Mouse (Mus musculus): ENCODE results near the gene Cdh23. TPM values are rescaled to one million over a fixed set of nuclear protein-coding genes. Genes with fewer than 3 reads are reported as not detected.

Gene Cdh23
- polyA plus RNA-seq, 1 experiment from 2014 or later = 0.72 TPM

DNA sequence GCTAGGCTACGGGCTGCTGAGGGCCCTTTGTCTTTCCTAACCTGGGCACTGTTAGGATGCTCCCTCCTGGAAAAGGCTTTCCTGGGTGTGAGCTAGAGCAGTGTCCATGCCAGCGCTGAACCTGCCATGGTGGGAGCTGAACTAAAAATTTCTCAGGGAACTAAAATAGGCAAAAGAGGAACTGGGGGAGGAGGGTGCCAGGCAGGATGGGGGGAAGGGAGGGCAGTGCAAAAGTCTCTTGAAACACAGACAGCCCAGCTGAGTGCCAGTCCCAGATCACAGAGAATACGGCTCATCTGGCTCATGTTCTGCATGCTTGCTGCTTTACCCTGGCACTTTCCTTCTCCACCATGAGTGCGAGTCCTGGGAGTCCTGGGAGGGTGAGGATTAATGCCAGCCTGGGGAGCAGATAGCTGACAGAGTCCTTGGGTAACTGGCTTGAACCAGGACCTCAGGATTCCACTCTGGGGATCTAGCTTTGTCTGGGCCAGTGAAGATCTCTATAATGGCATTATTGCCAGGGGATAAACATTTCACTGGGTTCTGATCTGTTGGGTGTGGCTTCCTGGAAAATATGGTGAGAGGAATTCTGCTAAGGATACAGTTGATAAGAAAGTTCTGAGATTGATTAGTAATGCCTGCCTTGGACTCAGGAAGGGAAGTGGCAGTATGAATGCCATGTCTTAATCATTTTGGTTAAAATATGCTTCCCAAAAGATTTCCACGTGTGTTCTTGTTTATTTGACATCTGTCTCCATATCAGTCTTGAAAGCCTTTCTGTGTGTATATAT is 324.5 kb downstream of the Cdh23 start:
- Histone ChIP-seq H3K27ac (no peak overlapping the region), H3K27me3 (no peaks in the 10 kb centered on the region), H3K4me3 (no peak overlapping the region), H3K36me3 (no peaks in the 10 kb centered on the region), H3K4me2 (no peak overlapping the region), H3K9ac (no peak overlapping the region), H3K9me3 (no peaks in the 10 kb centered on the region), H3K4me1 (peaks cover 20% of the 10 kb centered on the region)
- WGBS = 75% methylated on average over 5 of the region's 5 CpGs
- ATAC-seq (ENCODE audit: insufficient number of reproducible peaks, insufficient read depth, low FRiP score, low TSS enrichment, low read depth) = no peak

DNA sequence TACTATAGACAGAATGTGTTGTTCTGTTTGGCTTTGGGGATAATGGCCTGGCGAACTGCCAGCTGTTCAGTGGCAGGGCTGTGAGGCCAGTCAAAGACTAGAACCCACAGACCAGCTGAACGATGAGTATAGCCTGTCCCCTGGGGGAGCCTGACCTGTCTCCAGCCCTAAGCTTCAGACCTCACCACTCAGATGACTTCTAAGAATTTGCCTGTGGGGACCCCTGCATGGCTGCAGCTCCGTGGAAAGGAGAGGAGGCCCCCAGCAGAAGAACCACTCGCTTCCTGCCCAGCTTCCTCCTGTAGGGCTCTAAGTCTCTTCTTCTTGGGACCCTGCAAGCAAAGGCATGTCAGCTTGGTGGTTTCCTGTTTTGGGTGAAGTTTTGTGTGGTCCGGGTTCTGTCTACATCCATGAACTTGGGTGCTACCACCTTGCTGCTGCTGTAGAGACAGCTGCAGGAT is 325.7 kb downstream of the Cdh23 start:
- H3K4me3 ChIP-seq = no peak overlapping the region
- no peaks in the 10 kb centered on the region for H3K9me3 ChIP-seq
- H3K27ac ChIP-seq = no peak overlapping the region
- no peak overlapping the region for H3K4me2 ChIP-seq
- H3K27me3 ChIP-seq = no peaks in the 10 kb centered on the region
- WGBS = 70% methylated on average over 5 of the region's 5 CpGs
- no peak overlapping the region for H3K9ac ChIP-seq
- H3K4me1 ChIP-seq = peaks cover 20% of the 10 kb centered on the region
- H3K36me3 ChIP-seq = no peaks in the 10 kb centered on the region
- no peak for ATAC-seq (ENCODE audit: insufficient number of reproducible peaks, insufficient read depth, low FRiP score, low TSS enrichment, low read depth)

DNA sequence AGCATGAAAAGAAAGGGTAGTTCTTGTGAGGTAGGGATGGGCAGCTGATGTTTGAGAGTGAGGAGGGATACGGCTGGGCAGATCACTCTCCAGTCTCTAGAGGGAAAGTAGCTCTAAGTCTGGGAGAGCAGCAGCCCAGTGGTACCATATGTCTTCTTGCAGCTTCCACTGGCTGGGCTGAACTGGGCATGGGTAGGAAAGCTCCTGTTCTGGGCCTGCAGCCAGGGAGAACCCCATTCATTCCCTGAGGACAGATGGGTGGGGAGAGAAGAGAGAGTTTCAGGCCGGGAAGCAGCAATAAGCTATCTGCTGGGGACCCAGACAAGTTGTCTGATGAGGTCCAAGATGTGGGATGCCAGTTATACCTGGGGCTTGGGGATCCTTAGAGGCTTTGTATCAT is 326.2 kb downstream of the Cdh23 start:
- WGBS = 68% methylated on average over 2 of the region's 2 CpGs

DNA sequence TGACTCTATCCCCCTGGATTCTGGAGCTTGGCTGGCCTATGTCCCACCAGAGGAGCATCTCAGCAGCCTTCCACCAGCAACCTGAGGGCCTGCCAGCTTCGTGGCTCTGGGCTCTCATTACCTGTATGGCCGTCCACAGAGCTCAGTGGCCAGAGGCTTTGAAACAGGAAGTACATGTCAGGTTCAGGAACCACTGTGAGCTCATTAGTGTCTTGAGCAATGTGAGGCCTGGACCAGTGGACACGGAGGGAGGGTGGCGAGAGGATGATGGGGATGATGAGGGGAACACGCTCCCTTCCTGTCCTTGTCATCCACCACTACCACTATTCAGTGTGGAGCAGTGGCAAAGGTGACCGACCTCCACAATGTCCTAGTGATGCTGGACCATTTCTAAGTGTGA is 326.9 kb downstream of the Cdh23 start:
- Histone ChIP-seq H3K4me2 (no peak overlapping the region), H3K27me3 (no peaks in the 10 kb centered on the region), H3K36me3 (no peaks in the 10 kb centered on the region), H3K9me3 (no peaks in the 10 kb centered on the region), H3K4me1 (peaks cover 20% of the 10 kb centered on the region), H3K4me3 (no peak overlapping the region), H3K9ac (no peak overlapping the region), H3K27ac (no peak overlapping the region)
- 79% methylated on average over 6 of the region's 6 CpGs for WGBS
- ATAC-seq (ENCODE audit: insufficient number of reproducible peaks, insufficient read depth, low FRiP score, low TSS enrichment, low read depth) = no peak

More for the DNA sequence above, 326.2 kb downstream of the Cdh23 start:
- Histone ChIP-seq H3K27me3 (no peaks in the 10 kb centered on the region), H3K4me3 (no peak overlapping the region), H3K4me1 (peaks cover 20% of the 10 kb centered on the region), H3K4me2 (no peak overlapping the region), H3K9ac (no peak overlapping the region), H3K27ac (no peak overlapping the region), H3K36me3 (no peaks in the 10 kb centered on the region), H3K9me3 (no peaks in the 10 kb centered on the region)
- ATAC-seq (ENCODE audit: insufficient number of reproducible peaks, insufficient read depth, low FRiP score, low TSS enrichment, low read depth) = no peak

DNA sequence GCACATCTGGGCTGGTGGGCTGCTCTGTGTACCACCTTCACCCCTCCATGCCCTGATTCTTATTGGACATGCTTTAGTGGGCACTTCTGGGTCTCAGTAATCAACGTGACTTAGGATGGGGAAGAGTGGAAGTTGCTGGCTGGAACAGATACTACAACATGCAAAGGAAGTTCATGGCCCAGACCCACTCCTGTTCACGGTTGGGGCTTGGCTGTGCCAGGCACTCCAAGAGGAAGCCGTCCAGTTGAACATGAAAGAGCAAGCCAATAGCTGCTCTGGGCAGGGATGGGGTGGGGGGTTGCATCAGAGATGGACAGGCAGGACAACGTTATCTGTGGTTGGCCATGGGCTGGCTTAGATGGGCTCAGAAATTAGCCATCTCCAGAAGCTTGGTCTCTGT is 328.4 kb downstream of the Cdh23 start:
- H3K36me3 ChIP-seq = no peaks in the 10 kb centered on the region
- no peaks in the 10 kb centered on the region for H3K27me3 ChIP-seq
- no peak overlapping the region for H3K4me3 ChIP-seq
- no peak for ATAC-seq (ENCODE audit: insufficient number of reproducible peaks, insufficient read depth, low FRiP score, low TSS enrichment, low read depth)
- no peaks in the 10 kb centered on the region for H3K9me3 ChIP-seq
- H3K4me1 ChIP-seq = peaks cover 17% of the 10 kb centered on the region
- no peak overlapping the region for H3K27ac ChIP-seq
- no peak overlapping the region for H3K4me2 ChIP-seq
- 74% methylated on average over 4 of the region's 4 CpGs for WGBS
- no peak overlapping the region for H3K9ac ChIP-seq

DNA sequence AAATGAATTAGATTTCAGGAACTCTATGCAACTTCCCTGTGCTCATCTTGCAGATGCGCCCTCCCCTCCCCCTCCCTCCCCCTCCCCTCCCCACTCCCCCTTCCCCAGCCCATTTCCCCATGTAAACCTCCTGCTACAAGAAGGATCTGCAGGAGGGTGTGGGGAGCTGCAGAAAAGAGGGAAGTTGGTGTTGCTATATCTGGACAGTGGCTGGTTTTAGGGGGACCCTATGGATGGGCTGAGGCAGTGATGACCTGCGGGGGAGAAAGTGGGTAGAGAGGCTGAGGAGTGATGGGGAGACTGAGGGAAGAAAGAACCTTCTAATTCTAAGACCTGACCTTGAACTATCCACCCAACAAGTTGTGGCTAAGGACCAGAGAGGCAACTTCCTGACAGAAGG is 329.1 kb downstream of the Cdh23 start:
- Histone ChIP-seq H3K9me3 (no peaks in the 10 kb centered on the region), H3K4me1 (peaks cover 20% of the 10 kb centered on the region), H3K27me3 (no peaks in the 10 kb centered on the region), H3K4me2 (no peak overlapping the region), H3K9ac (no peak overlapping the region), H3K36me3 (no peaks in the 10 kb centered on the region), H3K27ac (no peak overlapping the region), H3K4me3 (no peak overlapping the region)
- 69% methylated on average over 2 of the region's 2 CpGs for WGBS
- ATAC-seq (ENCODE audit: insufficient number of reproducible peaks, insufficient read depth, low FRiP score, low TSS enrichment, low read depth) = no peak

DNA sequence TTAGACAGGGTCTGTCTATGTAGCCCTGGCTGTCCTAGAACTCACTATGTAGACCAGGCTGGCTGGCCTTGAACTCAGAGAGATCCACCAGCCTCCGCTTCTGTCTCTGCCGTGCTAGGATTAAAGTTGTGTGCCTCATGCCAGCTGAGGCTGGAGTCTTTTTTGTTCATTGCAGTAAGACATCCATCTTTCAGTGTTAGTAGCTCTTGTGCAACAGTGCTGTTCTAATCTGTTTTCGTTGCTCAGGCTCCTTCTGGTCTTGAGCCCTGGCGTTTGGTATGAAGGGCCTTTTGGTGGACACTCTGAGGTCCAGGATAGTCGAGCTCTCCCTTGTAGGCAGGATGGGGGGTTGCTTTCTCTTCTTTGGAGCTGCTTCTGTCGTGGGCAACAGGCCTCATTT is 332.9 kb downstream of the Cdh23 start:
- H3K4me1 ChIP-seq = peaks cover 22% of the 10 kb centered on the region

DNA sequence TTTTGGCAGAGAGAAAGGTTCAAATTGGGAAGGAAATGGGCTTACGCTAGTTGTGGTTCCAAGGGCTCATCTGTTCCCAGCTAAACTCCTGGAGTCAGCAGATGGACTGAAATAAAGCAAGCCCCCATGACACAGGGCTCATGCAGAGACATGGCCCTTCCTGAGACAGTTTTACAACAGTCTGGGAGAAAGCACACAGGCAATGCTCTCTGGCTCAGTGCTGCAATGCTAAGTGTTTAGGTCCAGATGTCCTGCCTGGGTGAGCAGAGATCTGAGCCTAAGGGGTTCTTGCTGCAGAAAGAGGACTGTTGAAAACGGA is 334.0 kb downstream of the Cdh23 start:
- no peak overlapping the region for H3K4me2 ChIP-seq
- no peak for ATAC-seq (ENCODE audit: insufficient number of reproducible peaks, insufficient read depth, low FRiP score, low TSS enrichment, low read depth)
- peaks cover 22% of the 10 kb centered on the region for H3K4me1 ChIP-seq
- H3K9ac ChIP-seq = no peak overlapping the region
- no peaks in the 10 kb centered on the region for H3K27me3 ChIP-seq
- no peak overlapping the region for H3K27ac ChIP-seq
- no peaks in the 10 kb centered on the region for H3K36me3 ChIP-seq
- 42% methylated on average over 2 of the region's 2 CpGs for whole genome bisulfite sequencing
- H3K9me3 ChIP-seq = no peaks in the 10 kb centered on the region
- H3K4me3 ChIP-seq = no peak overlapping the region

More for the DNA sequence above, 332.9 kb downstream of the Cdh23 start:
- Histone ChIP-seq H3K9ac (no peak overlapping the region), H3K27me3 (no peaks in the 10 kb centered on the region), H3K4me2 (no peak overlapping the region), H3K4me3 (no peak overlapping the region), H3K9me3 (no peaks in the 10 kb centered on the region), H3K36me3 (no peaks in the 10 kb centered on the region), H3K27ac (no peak overlapping the region)
- 74% methylated on average over 6 of the region's 6 CpGs for WGBS
- no peak for ATAC-seq (ENCODE audit: insufficient number of reproducible peaks, insufficient read depth, low FRiP score, low TSS enrichment, low read depth)

DNA sequence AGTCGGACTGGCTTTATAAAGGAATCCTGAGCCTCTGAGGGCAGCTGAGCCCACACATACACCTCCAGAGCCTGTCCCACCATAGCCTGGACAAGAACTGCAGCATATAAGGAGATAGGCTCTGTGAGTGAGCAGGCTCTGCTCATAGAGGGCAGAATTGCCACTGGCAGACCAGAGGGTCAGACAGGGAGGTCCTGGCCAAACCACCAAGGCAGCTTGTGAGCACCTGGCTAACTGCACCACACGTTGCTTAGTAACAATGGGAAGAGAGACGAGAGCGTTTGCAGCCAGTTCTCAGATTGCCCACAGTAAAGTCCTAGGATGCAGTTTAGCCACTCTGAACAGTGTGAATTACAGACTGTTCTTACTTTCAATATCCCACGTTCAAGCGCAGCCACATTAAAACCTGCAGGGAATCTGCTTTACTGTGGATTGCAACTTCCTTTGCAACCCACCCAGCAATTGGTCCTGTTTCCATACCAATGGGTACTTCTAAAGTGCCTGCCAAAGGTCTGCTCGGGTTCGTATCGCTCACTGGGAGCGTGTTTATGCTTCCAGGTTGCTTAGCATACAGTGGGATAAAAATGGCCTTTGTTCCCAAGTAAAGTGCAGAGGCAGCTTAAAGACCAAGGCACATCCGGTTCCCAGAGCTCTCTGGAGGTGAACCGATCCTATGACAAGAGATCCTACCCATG is 334.5 kb downstream of the Cdh23 start:
- ATAC-seq (ENCODE audit: insufficient number of reproducible peaks, insufficient read depth, low FRiP score, low TSS enrichment, low read depth) = no peak
- Histone ChIP-seq H3K9ac (no peak overlapping the region), H3K4me2 (no peak overlapping the region), H3K27me3 (no peaks in the 10 kb centered on the region), H3K27ac (no peak overlapping the region), H3K9me3 (no peaks in the 10 kb centered on the region), H3K36me3 (no peaks in the 10 kb centered on the region), H3K4me1 (peaks cover 22% of the 10 kb centered on the region), H3K4me3 (no peak overlapping the region)
- 55% methylated on average over 12 of the region's 12 CpGs for WGBS

DNA sequence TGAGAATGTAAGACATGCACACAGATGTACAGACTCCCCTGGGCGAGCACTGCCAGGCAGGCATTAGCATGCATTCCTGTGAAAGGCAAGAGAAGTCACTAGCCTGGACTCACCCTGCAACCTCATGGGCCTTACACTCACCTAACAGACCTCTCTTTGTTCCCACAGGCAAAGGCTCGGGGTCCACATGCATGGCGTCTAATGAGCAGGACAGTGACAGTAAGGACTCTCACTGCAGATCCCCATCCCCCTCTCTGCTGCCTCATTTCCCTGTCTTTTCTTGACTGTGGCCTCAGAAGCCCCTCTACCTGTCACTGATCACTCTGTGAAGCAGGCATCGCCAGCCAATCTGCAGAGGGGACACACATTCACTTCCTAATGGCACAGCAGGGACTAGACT is 337.5 kb downstream of the Cdh23 start:
- Histone ChIP-seq H3K27me3 (no peaks in the 10 kb centered on the region), H3K9me3 (no peaks in the 10 kb centered on the region), H3K27ac (no peak overlapping the region), H3K36me3 (no peaks in the 10 kb centered on the region), H3K9ac (no peak overlapping the region), H3K4me3 (no peak overlapping the region), H3K4me1 (peaks cover 37% of the 10 kb centered on the region), H3K4me2 (no peak overlapping the region)
- WGBS = 31% methylated on average over 4 of the region's 4 CpGs
- no peak for ATAC-seq (ENCODE audit: insufficient number of reproducible peaks, insufficient read depth, low FRiP score, low TSS enrichment, low read depth)

DNA sequence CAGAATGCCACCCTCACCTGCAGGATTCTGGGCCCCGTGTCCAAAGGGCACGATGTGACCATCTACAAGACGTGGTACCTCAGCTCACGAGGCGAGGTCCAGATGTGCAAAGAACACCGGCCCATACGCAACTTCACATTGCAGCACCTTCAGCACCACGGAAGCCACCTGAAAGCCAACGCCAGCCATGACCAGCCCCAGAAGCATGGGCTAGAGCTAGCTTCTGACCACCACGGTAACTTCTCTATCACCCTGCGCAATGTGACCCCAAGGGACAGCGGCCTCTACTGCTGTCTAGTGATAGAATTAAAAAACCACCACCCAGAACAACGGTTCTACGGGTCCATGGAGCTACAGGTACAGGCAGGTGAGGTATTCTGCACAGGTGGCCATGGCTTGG is 338.4 kb downstream of the Cdh23 start:
- Histone ChIP-seq H3K4me3 (no peak overlapping the region), H3K9me3 (no peaks in the 10 kb centered on the region), H3K4me1 (peaks cover 41% of the 10 kb centered on the region), H3K4me2 (no peak overlapping the region), H3K36me3 (no peaks in the 10 kb centered on the region), H3K27me3 (no peaks in the 10 kb centered on the region), H3K9ac (no peak overlapping the region), H3K27ac (no peak overlapping the region)
- ATAC-seq (ENCODE audit: insufficient number of reproducible peaks, insufficient read depth, low FRiP score, low TSS enrichment, low read depth) = no peak
- 94% methylated on average over 14 of the region's 14 CpGs for WGBS

DNA sequence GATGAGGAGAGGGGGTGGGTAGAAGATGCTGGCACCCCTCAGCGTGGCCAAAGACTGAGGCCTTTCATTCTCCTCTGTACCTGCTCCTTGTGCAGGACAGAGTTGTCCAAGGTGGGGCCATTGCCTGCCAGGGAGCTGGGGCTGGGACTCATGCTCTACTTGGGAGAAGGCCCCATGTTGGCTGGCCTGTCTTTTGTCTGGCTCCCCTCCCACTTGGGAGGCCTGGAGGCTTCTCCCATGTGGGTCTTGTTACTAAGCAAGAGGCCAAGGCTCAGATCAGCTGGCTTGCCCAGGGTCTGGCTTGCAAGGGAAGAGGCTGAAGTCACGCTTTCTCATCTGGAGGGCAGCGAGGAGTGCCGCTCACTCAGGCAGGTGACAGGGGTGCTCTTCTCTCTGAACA is 338.8 kb downstream of the Cdh23 start:
- Histone ChIP-seq H3K36me3 (no peaks in the 10 kb centered on the region), H3K4me2 (no peak overlapping the region), H3K9me3 (no peaks in the 10 kb centered on the region), H3K9ac (no peak overlapping the region), H3K4me1 (peaks cover 43% of the 10 kb centered on the region), H3K27me3 (no peaks in the 10 kb centered on the region), H3K27ac (no peak overlapping the region), H3K4me3 (no peak overlapping the region)
- no peak for ATAC-seq (ENCODE audit: insufficient number of reproducible peaks, insufficient read depth, low FRiP score, low TSS enrichment, low read depth)
- WGBS = 79% methylated on average over 4 of the region's 4 CpGs

All from embryonic facial prominence, embryonic 13.5 days (tissue).